Mouse (Mus musculus) ES-Bruce4 (cell line): Measurements from ENCODE around the gene Auts2. TPM values are rescaled to one million over a fixed set of nuclear protein-coding genes. Genes with fewer than 3 reads are reported as not detected.

ENCODE experiments used
- H3K27ac ChIP-seq: 2 replicates; pipeline ENCODE4 v1.5.1; 2012; ENCODE audit warnings: low read length, inconsistent platforms; ENCODE audit not compliant: insufficient read depth
- H3K27me3 ChIP-seq: 2 replicates; pipeline ENCODE4 v1.6.1; 2012; ENCODE audit warnings: mild to moderate bottlenecking, low read length, inconsistent platforms; ENCODE audit not compliant: control insufficient read depth, poor library complexity, insufficient read depth, severe bottlenecking
- H3K36me3 ChIP-seq: 2 replicates; pipeline ENCODE4 v1.6.1; 2012; ENCODE audit warnings: inconsistent platforms, mild to moderate bottlenecking, low read length, moderate library complexity; ENCODE audit not compliant: control insufficient read depth, poor library complexity, insufficient read depth, severe bottlenecking
- H3K4me1 ChIP-seq: one replicate; pipeline ENCODE4 v1.8.1; 2011; ENCODE audit warnings: low read length; ENCODE audit not compliant: control insufficient read depth, insufficient read depth
- H3K4me3 ChIP-seq: 2 replicates; pipeline ENCODE4 v1.5.1; 2011; ENCODE audit warnings: low read depth, mild to moderate bottlenecking, low read length
- H3K9ac ChIP-seq: 2 replicates; pipeline ENCODE4 v1.6.1; 2012; ENCODE audit warnings: low read depth, mild to moderate bottlenecking, inconsistent platforms; ENCODE audit not compliant: poor library complexity, severe bottlenecking
- H3K9me3 ChIP-seq: replicated peaks from 2 replicates; pipeline ENCODE4 v1.6.1; 2012; ENCODE audit warnings: mild to moderate bottlenecking, low read length, inconsistent platforms; ENCODE audit not compliant: control insufficient read depth, poor library complexity, insufficient read depth, severe bottlenecking
- CTCF ChIP-seq: IDR thresholded peaks from one replicate; pipeline ENCODE4 v1.8.1; 2011; ENCODE audit warnings: low read depth, low read length
- EP300 ChIP-seq: IDR thresholded peaks from 2 replicates; pipeline ENCODE4 v1.6.1; 2011; ENCODE audit warnings: low read depth, low read length; ENCODE audit not compliant: insufficient read depth
- POLR2A ChIP-seq: IDR thresholded peaks from one replicate; pipeline ENCODE4 v1.8.1; 2011; ENCODE audit warnings: low read length; ENCODE audit not compliant: insufficient read depth
- polyA plus RNA-seq: library from polyadenylated mRNA; stranded (reverse); fragments of >200 nt; gene quantifications from 2 replicates; pipeline ENCODE4 v1.2.4, GENCODE M21; 2011; ENCODE audit warnings: low read depth; ENCODE audit not compliant: missing spikeins, insufficient read depth, insufficient read length

Auts2 gene
- polyA plus RNA-seq, 1 experiment, result 23.4 TPM

DNA sequence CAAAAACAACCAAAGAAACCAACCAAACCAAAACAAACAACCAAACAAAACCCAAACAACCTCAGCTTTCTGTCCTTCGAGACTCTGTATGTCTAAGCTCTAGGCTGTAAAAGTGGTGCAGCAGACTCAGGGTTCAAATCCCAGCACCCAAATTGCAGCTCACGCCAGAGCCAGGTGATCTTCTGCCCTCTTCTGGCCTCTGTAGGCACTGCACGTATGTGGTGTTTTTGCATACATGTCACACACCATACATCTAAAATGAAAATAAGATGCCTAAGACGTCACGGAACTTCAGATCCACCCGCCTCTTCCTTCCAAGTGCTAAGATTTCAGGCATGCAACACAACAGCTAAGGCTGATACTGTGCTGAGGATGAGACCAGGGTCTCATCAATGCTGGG is 483.0 kb downstream of the Auts2 start:
- H3K9ac ChIP-seq, result no peak overlapping the region
- H3K27me3 ChIP-seq, result no peaks in the 10 kb centered on the region
- no peak overlapping the region for H3K4me3 ChIP-seq
- H3K36me3 ChIP-seq, result no peaks in the 10 kb centered on the region
- TF ChIP-seq CTCF (peak; percentile 84), POLR2A (no peak)
- no peak overlapping the region for H3K27ac ChIP-seq
- no peaks in the 10 kb centered on the region for H3K9me3 ChIP-seq
- H3K4me1 ChIP-seq, result no peaks in the 10 kb centered on the region

DNA sequence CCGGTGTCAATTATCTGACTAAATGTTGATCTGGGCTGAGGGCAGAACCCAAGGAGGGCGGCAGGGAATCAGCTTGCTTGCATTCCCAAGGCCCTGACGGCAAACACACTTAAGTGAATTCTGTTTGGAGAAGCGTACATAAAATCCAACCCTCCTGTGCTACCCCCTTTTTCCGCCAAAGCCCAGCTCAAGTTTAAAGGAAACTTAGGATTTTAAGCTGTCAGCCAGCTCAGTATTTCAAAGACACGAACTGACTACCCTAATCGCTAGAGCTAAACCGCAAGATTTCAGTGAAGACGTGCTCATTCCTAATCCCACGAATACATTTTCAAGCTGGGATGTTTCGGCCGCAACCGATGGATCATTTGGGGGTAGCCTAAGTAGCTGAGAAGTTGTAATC is 490.5 kb downstream of the Auts2 start:
- no peak overlapping the region for H3K4me3 ChIP-seq
- H3K9ac ChIP-seq, result no peak overlapping the region
- no peaks in the 10 kb centered on the region for H3K9me3 ChIP-seq
- no peak overlapping the region for H3K27ac ChIP-seq
- TF ChIP-seq EP300, result no peak
- TF ChIP-seq POLR2A, result no peak
- no peak for TF ChIP-seq CTCF
- H3K36me3 ChIP-seq, result no peaks in the 10 kb centered on the region
- no peaks in the 10 kb centered on the region for H3K4me1 ChIP-seq
- H3K27me3 ChIP-seq, result no peaks in the 10 kb centered on the region

DNA sequence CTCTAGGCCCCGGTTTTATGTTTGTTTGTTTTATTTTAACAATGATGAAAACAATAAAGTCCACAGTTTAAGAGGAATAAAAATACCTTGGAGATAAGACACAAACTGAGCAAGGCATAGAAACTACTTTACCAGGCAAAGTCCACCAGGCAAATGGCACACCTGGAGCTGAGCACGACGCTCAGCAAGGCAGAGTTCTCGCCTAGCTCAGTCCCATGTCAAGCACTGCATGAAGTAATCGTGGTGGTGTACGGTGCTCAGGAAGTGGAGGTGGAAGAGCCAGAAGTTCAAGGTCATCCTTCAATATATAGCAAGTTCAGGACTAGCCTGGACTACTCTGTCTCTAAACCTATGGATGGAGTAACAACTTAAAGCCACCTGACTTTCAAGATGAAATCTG is 503.6 kb downstream of the Auts2 start:
- Histone ChIP-seq H3K9me3 (no peaks in the 10 kb centered on the region), H3K36me3 (no peaks in the 10 kb centered on the region), H3K27me3 (no peaks in the 10 kb centered on the region), H3K27ac (no peak overlapping the region), H3K4me1 (no peaks in the 10 kb centered on the region), H3K4me3 (no peak overlapping the region), H3K9ac (no peak overlapping the region)
- TF ChIP-seq POLR2A (no peak), CTCF (no peak), EP300 (no peak)

DNA sequence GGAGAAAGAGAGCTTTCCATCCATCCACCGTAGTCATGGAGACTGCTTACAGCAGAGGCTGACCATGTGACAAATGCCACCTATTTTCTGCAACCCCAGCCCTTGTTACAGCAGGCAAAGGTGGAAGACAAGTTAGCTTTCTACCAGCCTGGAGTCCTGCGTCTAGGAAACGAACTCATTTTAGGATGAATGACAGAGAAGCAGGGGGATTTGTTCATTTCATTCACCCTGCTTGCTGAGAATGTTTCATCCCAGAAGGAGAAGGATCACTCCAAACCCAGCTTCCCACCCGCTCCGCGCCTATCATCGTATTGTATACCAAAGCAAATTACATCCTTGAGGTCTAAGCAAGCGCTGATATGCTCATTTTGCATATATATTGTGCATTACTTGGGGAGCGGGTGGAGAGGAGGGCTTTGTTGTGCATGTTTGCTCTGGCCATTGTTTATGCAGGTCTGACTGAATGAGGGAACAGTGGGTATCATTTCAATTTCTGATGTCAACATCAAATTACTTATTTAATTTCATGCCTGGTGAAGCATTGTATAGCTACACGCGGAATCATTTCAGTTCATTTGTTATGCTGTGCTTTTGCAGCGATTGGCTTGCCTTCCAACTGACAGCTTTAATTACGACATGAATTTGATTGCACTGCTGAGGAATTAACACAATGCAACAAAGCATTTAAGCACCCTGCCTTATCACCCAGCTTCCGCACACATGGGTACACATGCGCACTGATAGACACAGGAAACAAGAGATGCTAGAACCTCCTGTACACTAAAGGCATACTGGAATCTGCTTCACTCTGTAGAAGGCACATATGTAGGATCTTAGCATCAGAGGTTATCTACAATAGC is 509.4 kb downstream of the Auts2 start:
- no peak for TF ChIP-seq EP300
- no peaks in the 10 kb centered on the region for H3K36me3 ChIP-seq
- H3K9me3 ChIP-seq, result no peaks in the 10 kb centered on the region
- H3K27me3 ChIP-seq, result no peaks in the 10 kb centered on the region
- H3K27ac ChIP-seq, result no peak overlapping the region
- H3K4me1 ChIP-seq, result no peaks in the 10 kb centered on the region
- no peak overlapping the region for H3K4me3 ChIP-seq
- no peak overlapping the region for H3K9ac ChIP-seq

DNA sequence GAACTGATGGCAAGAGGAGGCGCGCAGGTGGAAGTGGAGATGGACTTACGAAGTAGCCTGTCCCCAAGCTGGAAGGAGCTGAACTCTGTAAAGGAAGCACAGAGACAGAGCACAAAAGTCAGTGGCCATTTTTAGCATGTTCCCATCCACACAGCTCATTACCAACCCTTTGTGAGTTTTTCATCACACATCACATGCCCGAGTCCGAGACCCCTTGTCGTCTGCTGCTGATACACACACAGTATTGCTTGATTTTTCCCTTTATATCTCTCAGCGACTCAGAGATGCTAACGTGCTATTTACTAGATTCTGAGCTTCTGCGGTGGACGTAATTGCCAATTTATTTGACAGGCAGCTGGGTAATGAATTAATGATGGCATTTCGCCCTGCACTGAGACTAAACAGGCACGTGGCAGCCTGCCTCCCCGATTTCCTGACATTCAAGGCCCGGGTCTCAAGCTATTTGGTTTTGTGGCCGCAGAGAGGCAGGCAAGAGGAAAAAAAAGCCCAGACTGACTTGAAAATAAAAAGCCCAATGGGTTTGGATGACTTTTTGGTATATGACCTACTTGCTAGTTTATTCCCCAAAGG is 512.1 kb downstream of the Auts2 start:
- no peak overlapping the region for H3K9ac ChIP-seq
- no peak overlapping the region for H3K4me3 ChIP-seq
- H3K27ac ChIP-seq, result no peak overlapping the region
- no peaks in the 10 kb centered on the region for H3K9me3 ChIP-seq
- TF ChIP-seq EP300, result no peak
- no peak for TF ChIP-seq CTCF
- no peak for TF ChIP-seq POLR2A
- H3K4me1 ChIP-seq, result no peaks in the 10 kb centered on the region
- no peaks in the 10 kb centered on the region for H3K27me3 ChIP-seq
- no peaks in the 10 kb centered on the region for H3K36me3 ChIP-seq

DNA sequence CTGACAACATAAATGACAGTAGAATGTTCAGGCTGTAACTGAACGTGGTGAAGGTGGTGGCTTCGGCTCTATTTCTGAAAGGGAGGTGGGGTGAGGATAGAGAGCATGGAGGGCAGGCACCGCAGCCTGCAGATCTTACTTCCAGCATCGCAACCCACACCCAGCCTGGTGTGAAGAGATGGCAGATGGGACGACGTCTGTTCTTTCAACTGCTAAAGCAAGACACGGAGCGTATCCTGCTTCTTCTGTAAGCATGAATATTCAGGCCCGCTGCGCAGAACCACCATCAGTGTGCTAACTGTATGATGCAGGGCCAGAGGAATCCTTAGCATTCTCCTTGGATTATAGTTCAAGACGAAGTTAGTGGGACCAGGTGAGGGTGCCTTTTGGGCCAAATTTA is 513.5 kb downstream of the Auts2 start:
- no peaks in the 10 kb centered on the region for H3K9me3 ChIP-seq
- H3K36me3 ChIP-seq, result no peaks in the 10 kb centered on the region
- H3K27me3 ChIP-seq, result no peaks in the 10 kb centered on the region
- TF ChIP-seq CTCF, result no peak
- TF ChIP-seq POLR2A, result no peak
- TF ChIP-seq EP300, result no peak
- H3K4me3 ChIP-seq, result no peak overlapping the region
- no peak overlapping the region for H3K27ac ChIP-seq
- H3K9ac ChIP-seq, result no peak overlapping the region
- H3K4me1 ChIP-seq, result no peaks in the 10 kb centered on the region
